Mouse (Mus musculus) Patski (cell line): Measurements from ENCODE around the gene Gm17720. TPM values are rescaled to one million over a fixed set of nuclear protein-coding genes. Genes with fewer than 3 reads are reported as not detected.
A peak's percentile ranks its signal among the peaks of the same experiment; 100 is the strongest.

Experiments used
- ATAC-seq: fragments of 100-300 bp; one replicate; pipeline ENCODE4 v1.8.0; 2021
- CTCF ChIA-PET: fragments of 350-600 bp; sonication (Branson Sonifier 250); formaldehyde crosslinking; loops from one replicate; lab custom pipeline; 2022; ENCODE audit warnings: inconsistent platforms; lab: Charles Lee
- POLR2A ChIA-PET: fragments of 350-600 bp; sonication (Branson Sonifier 250); formaldehyde crosslinking; loops from one replicate; lab custom pipeline; 2022; ENCODE audit warnings: antibody characterized with exemption, inconsistent platforms; lab: Charles Lee
- DNase-seq: peaks from one replicate; pipeline ENCODE4 v3.0.0-alpha.2; 2011; ENCODE audit warnings: low read depth, low spot score
- H3K27me3 ChIP-seq: fragments of 371-371 bp; one replicate; pipeline ENCODE4 v1.5.1; 2021
- CTCF ChIP-seq: fragments of 100-300 bp; IDR thresholded peaks from one replicate; pipeline ENCODE4 v1.5.1; 2021
- in situ Hi-C: fragments of 300-500 bp; cut with MboI; formaldehyde crosslinking; loops from 3 replicates; pipeline ENCODE4 v1.11.1; 2018; ENCODE audit warnings: low pct_unique_long_range_greater_than_20kb, mixed read lengths
- polyA plus RNA-seq: library from polyadenylated mRNA; unstranded; gene quantifications from one replicate; pipeline ENCODE4 v1.2.3, GENCODE M21; 2021

Gm17720 gene
- not detected for polyA plus RNA-seq

- ChIA-PET CTCF (interaction anchor here (0.8 kb wide), 1 partner anchor 10 kb away, joined by 3 read pairs; no protein-coding TSS in a partner anchor), POLR2A (no interaction called here)
- ATAC-seq: no peak
- in situ Hi-C loops: no loop called here
- DNase-seq: no peak
- TF ChIP-seq CTCF: no peak
- H3K27me3 ChIP-seq: peaks cover 21% of the 10 kb centered on the region
These were observed at the start of gene Gm17720 for GRCm38 (mm10) chr8:110102653-110103052. Gene Gm17720 (minus strand): TSS chr8:110102753.

GRCm38 (mm10) chr8:110145538-110145937 is 43.0 kb upstream of the Gm17720 start:
- ChIA-PET POLR2A (no interaction called here), CTCF (interaction anchor here (1.7 to 1.9 kb wide), 2 partner anchors 8 to 333 kb away, joined by 4 to 6 read pairs; no protein-coding TSS in a partner anchor)
- ATAC-seq (peak; percentile 75), DNase-seq (no peak)
- peaks cover 31% of the 10 kb centered on the region for H3K27me3 ChIP-seq
- peak; percentile 87 for TF ChIP-seq CTCF
- in situ Hi-C loops: loop anchor here (10.0 kb wide), 1 partner anchor 459 kb away; no protein-coding TSS in a partner anchor

GRCm38 (mm10) chr8:110140770-110141169 is 38.2 kb upstream of the Gm17720 start:
- no peak for ATAC-seq
- POLR2A ChIA-PET: no interaction called here
- in situ Hi-C loops: loop anchor here (10.0 kb wide), 1 partner anchor 464 kb away; no protein-coding TSS in a partner anchor
- CTCF ChIA-PET: interaction anchor here (1.4 kb wide), 1 partner anchor 10 kb away, joined by 4 read pairs; no protein-coding TSS in a partner anchor
- no peak for DNase-seq
- peaks cover 23% of the 10 kb centered on the region for H3K27me3 ChIP-seq
- TF ChIP-seq CTCF: no peak

- ATAC-seq: no peak
- in situ Hi-C loops: loop anchor here (10.0 kb wide), 1 partner anchor 465 kb away; no protein-coding TSS in a partner anchor
- no peak for DNase-seq
- TF ChIP-seq CTCF: no peak
- peaks cover 20% of the 10 kb centered on the region for H3K27me3 ChIP-seq
- ChIA-PET CTCF (interaction anchor here (1.4 kb wide), 1 partner anchor 9 kb away, joined by 4 read pairs; no protein-coding TSS in a partner anchor), POLR2A (no interaction called here)
These were observed 37.6 kb upstream of the Gm17720 start for GRCm38 (mm10) chr8:110140156-110140555.

- DNase-seq: no peak
- in situ Hi-C loops: no loop called here
- H3K27me3 ChIP-seq: peaks cover 14% of the 10 kb centered on the region
- ATAC-seq: no peak
- no peak for TF ChIP-seq CTCF
- ChIA-PET CTCF (no interaction called here), POLR2A (no interaction called here)
These were observed 33.0 kb upstream of the Gm17720 start for GRCm38 (mm10) chr8:110135515-110135914.

- no peak for DNase-seq
- no peak for ATAC-seq
- TF ChIP-seq CTCF: no peak
- ChIA-PET CTCF (no interaction called here), POLR2A (no interaction called here)
- in situ Hi-C loops: no loop called here
- H3K27me3 ChIP-seq: peaks cover 14% of the 10 kb centered on the region
These were observed 31.7 kb upstream of the Gm17720 start for GRCm38 (mm10) chr8:110134236-110134635.

- CTCF ChIA-PET: interaction anchor here (0.6 to 1.6 kb wide), 4 partner anchors 10 to 348 kb away, joined by 3 to 5 read pairs (median 4); no protein-coding TSS in a partner anchor
- POLR2A ChIA-PET: interaction anchor here (0.6 kb wide), 1 partner anchor 64 kb away, joined by 4 read pairs; no protein-coding TSS in a partner anchor
- H3K27me3 ChIP-seq: peaks cover 14% of the 10 kb centered on the region
- in situ Hi-C loops: no loop called here
- peak; percentile 83 for ATAC-seq
- DNase-seq: no peak
- peak; percentile 94 for TF ChIP-seq CTCF
These were observed 28.0 kb upstream of the Gm17720 start for GRCm38 (mm10) chr8:110130537-110130936.

GRCm38 (mm10) chr8:110119715-110120114 is 17.2 kb upstream of the Gm17720 start:
- DNase-seq (no peak), ATAC-seq (no peak)
- ChIA-PET POLR2A (no interaction called here), CTCF (no interaction called here)
- in situ Hi-C loops: no loop called here
- TF ChIP-seq CTCF: peak; percentile 60
- H3K27me3 ChIP-seq: peaks cover 23% of the 10 kb centered on the region

- no peak for DNase-seq
- in situ Hi-C loops: no loop called here
- ChIA-PET POLR2A (no interaction called here), CTCF (no interaction called here)
- H3K27me3 ChIP-seq: peaks cover 25% of the 10 kb centered on the region
- no peak for ATAC-seq
- TF ChIP-seq CTCF: no peak
These were observed 877 bp downstream of the Gm17720 start for GRCm38 (mm10) chr8:110101676-110102075.

GRCm38 (mm10) chr8:110100907-110101306 is 1.6 kb downstream of the Gm17720 start, which contains the start of gene Gm21964:
Gene Gm21964 (plus strand): TSS chr8:110101207.
- ChIA-PET POLR2A (no interaction called here), CTCF (no interaction called here)
- no peak for ATAC-seq
- H3K27me3 ChIP-seq: peaks cover 26% of the 10 kb centered on the region
- no peak for DNase-seq
- in situ Hi-C loops: no loop called here
- no peak for TF ChIP-seq CTCF

GRCm38 (mm10) chr8:110091869-110092268 is 10.7 kb downstream of the Gm17720 start:
- POLR2A ChIA-PET: no interaction called here
- TF ChIP-seq CTCF: no peak
- ATAC-seq (no peak), DNase-seq (no peak)
- in situ Hi-C loops: no loop called here
- CTCF ChIA-PET: no interaction called here
- H3K27me3 ChIP-seq: peaks cover 12% of the 10 kb centered on the region
